Mouse (Mus musculus) lung, postnatal 0 days (tissue): ENCODE data around the gene Dcun1d1. TPM values are rescaled to one million over a fixed set of nuclear protein-coding genes. Genes with fewer than 3 reads are reported as not detected.

ENCODE experiments used
- ATAC-seq: fragments of 200-750 bp; cut with Nextera tagmentation; 2 replicates; pipeline ENCODE4 v1.8.0; 2017; ENCODE audit warnings: moderate library complexity
- DNase-seq: peaks from one replicate; pipeline ENCODE4 v3.0.0-alpha.2; 2016; ENCODE audit warnings: low spot score
- H3K27ac ChIP-seq: fragments of 300-500 bp; sonication (generic); 2 replicates; pipeline ENCODE4 v1.5.1; 2014; ENCODE audit warnings: antibody characterized with exemption, mild to moderate bottlenecking, low read length, mixed read lengths
- H3K27me3 ChIP-seq: fragments of 300-500 bp; sonication (generic); replicated peaks from 2 replicates; pipeline ENCODE4 v1.6.1; 2014; ENCODE audit warnings: low read length, mixed read lengths; ENCODE audit not compliant: insufficient read depth
- H3K36me3 ChIP-seq: fragments of 300-500 bp; sonication (generic); 2 replicates; pipeline ENCODE4 v1.6.1; 2014; ENCODE audit warnings: low read length, mixed read lengths; ENCODE audit not compliant: insufficient read depth
- H3K4me1 ChIP-seq: fragments of 300-500 bp; sonication (generic); 2 replicates; pipeline ENCODE4 v1.6.1; 2014; ENCODE audit warnings: antibody characterized with exemption, low read depth, low read length, mixed read lengths; ENCODE audit not compliant: insufficient read depth
- H3K4me2 ChIP-seq: fragments of 300-500 bp; sonication (generic); replicated peaks from 2 replicates; pipeline ENCODE4 v1.6.1; 2014; ENCODE audit warnings: low read depth, mild to moderate bottlenecking, low read length, moderate library complexity, mixed read lengths
- H3K4me3 ChIP-seq: fragments of 300-500 bp; sonication (generic); 2 replicates; pipeline ENCODE4 v1.5.1; 2014; ENCODE audit warnings: low read depth, low read length
- H3K9ac ChIP-seq: fragments of 300-500 bp; sonication (generic); replicated peaks from 2 replicates; pipeline ENCODE4 v1.6.1; 2014; ENCODE audit warnings: low read depth, mild to moderate bottlenecking
- H3K9me3 ChIP-seq: fragments of 300-500 bp; sonication (generic); 2 replicates; pipeline ENCODE4 v1.6.1; 2016; ENCODE audit warnings: low read length, mixed read lengths
- CTCF ChIP-seq: IDR thresholded peaks from 2 replicates; pipeline ENCODE4 v1.5.1; 2016; ENCODE audit warnings: antibody characterized with exemption, mild to moderate bottlenecking
- EP300 ChIP-seq: IDR thresholded peaks from 2 replicates; pipeline ENCODE4 v1.6.1; 2016; ENCODE audit warnings: antibody characterized with exemption, mild to moderate bottlenecking, control low read depth
- WGBS: fragments of 180-500 bp; shearing (Covaris S2); extraction: QIAGEN DNeasy Blood & Tissue Kit; methylation state at CpG from one replicate; pipeline ENCODE4 v1.1.7; 2014; 5-methylcytosine and 5-hydroxymethylcytosine counted together
- polyA plus RNA-seq: library from polyadenylated mRNA; unstranded; fragments of >200 nt; fragmentation: Nextera tagmentation; extraction: Ambion mirVana; gene quantifications from 2 replicates; pipeline ENCODE4 v1.2.1, GENCODE M21; 2015

Gene Dcun1d1
- polyA plus RNA-seq, 1 experiment from 2014 or later = 78.1 TPM

- peak; percentile 34 for ATAC-seq
- peak; percentile 68 for DNase-seq
- Histone ChIP-seq H3K27ac (peak overlapping the region; percentile 96), H3K4me2 (peak overlapping the region; percentile 85), H3K9ac (peak overlapping the region; percentile 91), H3K4me1 (peaks cover 17% of the 10 kb centered on the region), H3K36me3 (no peaks in the 10 kb centered on the region), H3K9me3 (no peaks in the 10 kb centered on the region), H3K4me3 (peak overlapping the region; percentile 88), H3K27me3 (no peaks in the 10 kb centered on the region)
- WGBS = 0% methylated on average over 14 of the region's 14 CpGs
- TF ChIP-seq EP300 (no peak), CTCF (no peak)
Measured at GRCm38 (mm10) chr3:35933405-35933777, 3.9 kb downstream of the Dcun1d1 start.

GRCm38 (mm10) chr3:35932735-35933404 lies 4.4 kb downstream of the Dcun1d1 start:
- Histone ChIP-seq H3K4me2 (peak overlapping the region; percentile 85), H3K36me3 (no peaks in the 10 kb centered on the region), H3K27me3 (no peaks in the 10 kb centered on the region), H3K27ac (peak overlapping the region; percentile 96), H3K9me3 (no peaks in the 10 kb centered on the region), H3K4me1 (peaks cover 17% of the 10 kb centered on the region), H3K9ac (peak overlapping the region; percentile 91), H3K4me3 (peak overlapping the region; percentile 88)
- ATAC-seq = peak; percentile 93
- no peak for TF ChIP-seq CTCF
- no peak for TF ChIP-seq EP300
- peak; percentile 84 for DNase-seq
- under 1% methylated on average over 30 of the region's 73 CpGs for WGBS

DNA sequence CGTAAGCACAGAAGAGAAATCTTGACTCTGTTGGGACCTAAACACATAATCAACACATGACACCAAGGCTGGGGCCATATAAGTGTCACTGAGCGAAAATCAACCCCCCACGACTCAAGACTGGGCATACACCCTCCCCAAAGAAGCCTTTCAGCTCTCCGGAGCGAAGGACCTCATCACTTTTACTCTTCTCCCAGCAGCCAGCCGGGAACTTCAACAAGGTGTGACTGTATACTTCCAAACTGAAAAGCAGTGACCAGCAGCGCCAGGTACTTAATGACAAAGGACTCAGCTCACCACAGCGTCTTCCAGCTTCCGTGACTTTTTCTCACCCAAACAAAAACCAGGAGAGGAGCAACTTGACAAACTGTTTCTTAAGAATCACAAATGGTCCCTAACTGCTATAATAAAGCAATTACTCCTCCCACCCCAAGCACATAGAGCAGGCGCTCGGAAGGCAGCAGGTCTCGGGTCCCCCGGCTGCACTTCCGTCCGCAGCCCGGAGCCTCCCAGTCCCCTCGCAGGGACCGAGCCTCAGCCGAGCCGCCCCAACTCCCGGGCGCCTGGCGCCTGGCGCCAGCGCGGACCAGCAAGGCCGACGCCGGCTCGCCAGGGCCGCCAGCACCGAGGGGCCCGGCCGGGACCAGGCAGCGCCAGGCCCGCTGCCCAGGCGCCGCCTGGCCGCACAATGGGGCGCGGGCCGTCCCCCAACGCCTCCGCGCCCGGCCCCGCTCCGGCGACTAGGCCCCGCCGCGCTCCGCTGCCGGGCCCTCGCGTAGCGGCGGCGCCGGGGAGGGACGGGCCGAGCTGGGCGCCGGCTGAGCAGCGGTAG lies 5.1 kb downstream of the Dcun1d1 start:
- peak; percentile 82 for DNase-seq
- H3K4me2 ChIP-seq = peak overlapping the region; percentile 85
- peak; percentile 83 for ATAC-seq
- peak overlapping the region; percentile 91 for H3K9ac ChIP-seq
- WGBS = under 1% methylated on average over 59 of the region's 65 CpGs
- peaks cover 17% of the 10 kb centered on the region for H3K4me1 ChIP-seq
- H3K36me3 ChIP-seq = no peaks in the 10 kb centered on the region
- TF ChIP-seq EP300 = no peak
- TF ChIP-seq CTCF = no peak
- peak overlapping the region; percentile 88 for H3K4me3 ChIP-seq
- H3K27me3 ChIP-seq = no peaks in the 10 kb centered on the region
- peak overlapping the region; percentile 96 for H3K27ac ChIP-seq
- no peaks in the 10 kb centered on the region for H3K9me3 ChIP-seq

- H3K9ac ChIP-seq = peak overlapping the region; percentile 91
- H3K27ac ChIP-seq = peak overlapping the region; percentile 96; the same call in 1 of the 2 replicates
- no peaks in the 10 kb centered on the region for H3K27me3 ChIP-seq
- peak overlapping the region; percentile 85 for H3K4me2 ChIP-seq
- no peak for DNase-seq
- H3K4me3 ChIP-seq = peak overlapping the region; percentile 88
- peaks cover 17% of the 10 kb centered on the region for H3K4me1 ChIP-seq
- no peak for ATAC-seq
- TF ChIP-seq EP300 = no peak
- 17% methylated on average over 7 of the region's 7 CpGs for WGBS
- no peaks in the 10 kb centered on the region for H3K36me3 ChIP-seq
- H3K9me3 ChIP-seq = no peaks in the 10 kb centered on the region
Measured at GRCm38 (mm10) chr3:35931359-35931758, 5.9 kb downstream of the Dcun1d1 start.

GRCm38 (mm10) chr3:35929831-35930230 lies 7.4 kb downstream of the Dcun1d1 start:
- Histone ChIP-seq H3K9me3 (no peaks in the 10 kb centered on the region), H3K4me1 (peaks cover 17% of the 10 kb centered on the region), H3K27me3 (no peaks in the 10 kb centered on the region), H3K27ac (no peak overlapping the region), H3K9ac (no peak overlapping the region), H3K4me2 (no peak overlapping the region), H3K4me3 (no peak overlapping the region), H3K36me3 (no peaks in the 10 kb centered on the region)
- ATAC-seq (no peak), DNase-seq (peak; percentile 25)
- TF ChIP-seq CTCF = no peak
- TF ChIP-seq EP300 = no peak
- 20% methylated on average over 8 of the region's 8 CpGs for WGBS

GRCm38 (mm10) chr3:35929406-35929805 lies 7.8 kb downstream of the Dcun1d1 start:
- H3K9me3 ChIP-seq = no peaks in the 10 kb centered on the region
- H3K4me1 ChIP-seq = peaks cover 17% of the 10 kb centered on the region
- H3K4me3 ChIP-seq = no peak overlapping the region
- H3K4me2 ChIP-seq = no peak overlapping the region
- TF ChIP-seq EP300 (no peak), CTCF (no peak)
- no peaks in the 10 kb centered on the region for H3K27me3 ChIP-seq
- no peak overlapping the region for H3K27ac ChIP-seq
- ATAC-seq (no peak), DNase-seq (no peak)
- WGBS = 37% methylated on average over 3 of the region's 3 CpGs
- H3K36me3 ChIP-seq = no peaks in the 10 kb centered on the region
- H3K9ac ChIP-seq = no peak overlapping the region
